Mouse (Mus musculus): ENCODE data around the gene Tmem39a. TPM values are rescaled to one million over a fixed set of nuclear protein-coding genes. Genes with fewer than 3 reads are reported as not detected.

Tmem39a gene
- total RNA-seq, 4 experiments from 2014 or later, result 14.0 to 19.3 (median 15.5) TPM

- no peak for DNase-seq (ENCODE audit: low spot score in 2 of 2)
These were observed 29.1 kb downstream of the Tmem39a start for GRCm38 (mm10) chr16:38587572-38587971.

GRCm38 (mm10) chr16:38591506-38591905 lies 33.0 kb downstream of the Tmem39a start:
- no peak for DNase-seq (ENCODE audit: low spot score in 2 of 2)

DNA sequence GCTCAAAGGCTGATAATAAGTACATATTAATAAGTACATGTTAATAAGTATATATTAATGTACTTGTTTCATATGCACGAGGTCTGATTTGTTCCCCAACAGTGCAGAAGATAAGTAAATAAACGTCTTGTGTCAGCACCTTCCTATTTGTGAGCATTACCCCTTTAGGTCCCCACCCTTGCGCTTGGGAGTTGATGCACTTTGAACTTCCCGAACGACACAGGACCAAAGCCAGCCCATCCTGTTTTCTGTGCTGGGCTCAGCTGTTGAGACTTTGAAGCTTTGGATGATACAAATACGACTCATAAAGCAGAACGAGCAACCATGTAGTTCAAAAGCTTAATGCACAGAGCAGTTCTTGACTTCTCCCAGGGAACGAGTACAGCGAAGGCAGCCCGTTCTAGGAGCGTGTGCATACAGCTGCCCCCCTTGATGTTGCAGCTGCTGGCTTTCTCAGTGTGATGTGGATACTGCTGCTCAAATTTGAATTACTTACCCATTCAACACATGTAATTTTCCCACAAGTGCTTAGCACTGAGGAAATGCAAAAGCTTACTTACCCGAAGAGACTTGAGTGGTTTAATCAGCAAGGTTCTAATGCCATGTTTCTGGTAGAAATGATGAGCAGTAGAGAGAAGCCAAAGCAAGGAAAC lies 33.7 kb downstream of the Tmem39a start:
- DNase-seq (ENCODE audit: low spot score in 2 of 2), result no peak

GRCm38 (mm10) chr16:38592946-38593345 lies 34.4 kb downstream of the Tmem39a start:
- DNase-seq (ENCODE audit: low spot score in 2 of 2), result no peak

DNA sequence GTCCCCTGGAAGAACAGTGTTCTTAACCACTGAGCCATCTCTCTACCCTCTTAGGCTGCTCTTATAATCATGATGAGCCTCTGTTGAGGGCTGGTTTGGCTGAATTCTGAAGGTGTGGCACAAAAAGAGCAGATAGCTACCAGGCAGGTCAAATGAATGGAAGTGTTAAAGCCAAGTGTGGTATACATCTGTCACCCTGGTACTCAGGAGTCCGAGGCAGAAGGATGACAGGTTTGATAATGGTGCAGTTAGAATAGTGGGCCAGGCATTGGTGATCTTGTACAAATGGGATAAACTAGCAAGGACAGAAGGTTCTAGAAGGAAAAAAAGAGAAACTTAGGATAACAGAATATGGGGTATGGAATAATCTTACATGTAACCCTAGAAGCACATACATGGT lies 35.9 kb downstream of the Tmem39a start:
- DNase-seq (ENCODE audit: low spot score in 2 of 2), result no peak

- no peak for DNase-seq (ENCODE audit: low spot score in 2 of 2)
These were observed 37.6 kb downstream of the Tmem39a start for GRCm38 (mm10) chr16:38596099-38596498.

DNA sequence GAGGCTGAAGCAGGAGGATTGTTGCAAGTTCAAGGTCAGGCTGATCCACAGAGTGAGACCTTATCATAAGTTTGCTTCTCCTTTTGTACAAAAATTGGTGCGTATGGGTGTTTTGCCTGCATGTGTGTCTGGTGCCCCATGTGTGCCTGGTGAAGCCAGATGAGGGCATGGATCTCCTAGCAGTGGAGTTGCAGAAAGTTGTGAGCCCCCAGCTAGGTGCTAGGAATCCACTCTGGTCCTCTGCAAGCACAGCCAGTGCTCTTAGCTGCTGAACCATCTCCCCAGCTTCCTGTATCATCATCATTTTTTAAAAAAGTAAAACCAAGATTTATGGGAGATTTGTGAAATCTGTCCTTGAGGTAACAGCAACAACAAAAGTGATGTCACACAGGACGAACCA lies 38.2 kb downstream of the Tmem39a start:
- DNase-seq (ENCODE audit: low spot score in 2 of 2), result no peak

DNA sequence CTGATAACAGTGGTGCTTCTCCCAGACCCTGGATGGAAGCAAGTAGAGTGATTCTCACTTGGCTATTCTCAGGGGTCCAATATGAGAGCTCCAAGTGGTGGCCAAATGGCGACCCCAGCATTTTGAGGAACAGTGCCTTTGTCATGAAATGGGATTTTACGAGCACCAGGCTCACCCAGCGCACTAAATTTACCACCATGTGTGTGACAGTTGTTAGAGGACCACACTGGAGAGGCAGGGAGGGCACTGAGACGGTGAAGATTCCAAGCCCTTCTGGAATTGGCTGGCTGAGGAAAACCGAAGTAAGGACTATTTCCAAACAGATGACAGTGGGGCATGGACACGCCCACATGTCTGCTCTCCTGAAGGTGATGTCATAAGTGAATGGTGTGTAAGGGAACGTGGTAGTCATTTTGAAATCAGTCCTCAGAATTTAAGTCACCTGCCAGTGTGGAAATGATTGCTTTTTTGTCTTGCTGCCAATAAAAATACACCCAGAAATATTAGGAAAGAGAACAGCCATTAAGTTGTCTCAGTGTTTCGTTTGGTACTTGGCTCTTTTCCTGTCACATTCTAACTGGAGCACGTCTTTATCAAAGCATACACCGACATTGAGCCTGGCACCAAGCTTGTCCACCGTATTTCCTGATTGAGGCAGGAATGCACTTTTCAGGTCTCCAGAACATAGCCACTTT lies 40.6 kb downstream of the Tmem39a start:
- no peak for DNase-seq (ENCODE audit: low spot score in 2 of 2)

- DNase-seq (ENCODE audit: low spot score in 2 of 2), result peak; percentile 28 to 43
These were observed 44.7 kb downstream of the Tmem39a start for GRCm38 (mm10) chr16:38602989-38603804.

GRCm38 (mm10) chr16:38606509-38606908 lies 48.0 kb downstream of the Tmem39a start:
- peak; percentile 5 to 13 for DNase-seq (ENCODE audit: low spot score in 2 of 2)

DNA sequence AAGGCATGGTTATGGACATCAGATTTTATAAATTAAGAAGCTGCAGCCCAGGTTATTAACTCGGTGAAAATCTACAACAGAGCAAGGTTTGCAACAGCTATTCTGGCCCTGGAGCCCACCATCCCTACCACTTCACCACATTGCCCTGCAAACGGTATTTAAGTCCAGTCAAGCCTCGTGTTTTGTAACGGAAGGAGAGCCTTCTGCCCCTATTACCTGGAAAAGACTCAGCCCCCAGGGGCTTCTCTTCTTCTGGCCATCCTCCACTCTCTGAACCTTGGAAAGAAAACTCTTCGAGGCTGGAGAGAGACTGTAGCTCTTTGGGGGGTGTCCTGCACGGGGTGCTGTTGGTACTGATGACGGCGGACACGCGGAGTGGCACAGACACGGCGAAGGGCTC lies 50.2 kb downstream of the Tmem39a start:
- no peak for DNase-seq (ENCODE audit: low spot score in 2 of 2)

GRCm38 (mm10) chr16:38609092-38609491 lies 50.6 kb downstream of the Tmem39a start:
- DNase-seq (ENCODE audit: low spot score in 2 of 2), result no peak

DNA sequence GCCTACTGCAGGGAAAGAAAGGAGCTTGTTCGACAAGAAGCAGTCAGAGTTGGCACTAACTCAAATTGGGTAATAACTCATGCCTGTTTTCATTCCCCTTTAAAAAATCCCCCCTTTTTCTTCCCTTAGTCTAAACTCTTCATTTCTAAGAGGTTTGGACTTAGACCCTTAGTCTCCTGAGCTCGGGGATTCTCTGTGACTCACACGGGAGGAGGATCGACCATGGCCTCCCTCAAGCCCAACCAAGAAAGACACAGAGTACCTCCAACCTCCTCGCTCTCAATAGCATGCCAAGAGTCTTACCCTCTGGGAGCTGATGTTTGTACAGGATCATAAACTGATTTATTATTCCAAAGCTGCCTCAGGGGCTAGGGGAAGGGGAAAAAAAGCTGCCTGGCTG lies 54.1 kb downstream of the Tmem39a start:
- DNase-seq (ENCODE audit: low spot score in 2 of 2), result no peak

DNA sequence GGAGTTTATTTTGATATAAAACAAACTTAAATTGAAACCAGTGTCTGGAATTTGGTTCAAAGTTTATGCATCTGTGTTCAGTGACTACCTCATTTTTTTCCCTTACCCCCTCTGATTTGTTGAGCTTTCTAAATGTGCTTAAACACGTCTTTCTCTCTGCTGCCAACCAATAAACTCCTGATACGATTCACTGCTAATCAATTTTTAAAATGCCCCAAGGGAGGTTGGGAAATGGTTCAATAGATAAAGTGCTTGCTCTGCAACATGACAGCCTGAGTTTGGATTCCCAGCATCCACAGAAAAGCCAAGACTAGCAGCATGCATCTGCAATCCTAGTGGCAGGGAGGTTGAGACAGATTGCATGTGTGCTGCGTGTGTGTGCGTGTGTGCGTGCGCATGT lies 55.1 kb downstream of the Tmem39a start:
- DNase-seq (ENCODE audit: low spot score in 2 of 2), result no peak

- DNase-seq (ENCODE audit: low spot score in 2 of 2), result no peak
These were observed 59.5 kb downstream of the Tmem39a start for GRCm38 (mm10) chr16:38617977-38618376.

- DNase-seq (ENCODE audit: low spot score in 2 of 2), result peak; percentile 64 to 65
These were observed 60.6 kb downstream of the Tmem39a start for GRCm38 (mm10) chr16:38619054-38619453.

DNA sequence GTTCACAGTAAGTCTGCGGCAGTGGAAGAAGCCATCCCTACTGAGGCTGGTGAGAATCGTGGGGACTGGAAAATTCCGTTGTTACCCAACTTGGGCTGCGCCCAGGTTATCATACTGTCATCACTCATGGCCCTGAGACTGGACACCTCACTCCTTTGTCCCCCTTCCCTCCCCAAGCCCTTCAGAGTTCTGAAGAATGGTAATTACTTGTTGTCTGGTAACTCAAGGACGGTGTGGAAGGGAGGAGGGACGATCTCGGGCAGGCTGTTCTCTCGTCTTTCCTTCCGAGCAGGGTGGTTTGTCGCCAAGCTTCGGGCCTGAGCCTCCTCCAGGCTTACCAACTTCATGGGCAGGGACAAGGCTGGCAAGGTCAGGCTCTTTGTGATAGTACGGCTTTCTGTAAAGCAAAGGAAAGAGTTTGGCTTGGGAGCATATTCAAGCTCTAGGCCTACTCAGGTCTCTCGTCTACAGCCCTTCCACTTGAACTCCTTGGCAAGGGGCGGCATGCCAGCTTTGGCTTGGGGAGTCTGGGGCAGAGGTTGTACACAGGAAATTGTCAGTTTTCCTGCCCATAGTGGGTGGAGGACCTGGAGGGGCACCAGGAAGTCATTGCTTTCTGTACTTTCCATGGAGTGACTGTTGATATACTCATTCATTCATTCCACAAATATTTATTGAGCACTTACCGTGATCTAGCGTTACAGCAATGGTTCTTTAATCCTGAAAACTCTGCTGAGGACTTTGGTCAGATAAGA lies 62.4 kb downstream of the Tmem39a start:
- DNase-seq (ENCODE audit: low spot score in 2 of 2), result no peak

DNA sequence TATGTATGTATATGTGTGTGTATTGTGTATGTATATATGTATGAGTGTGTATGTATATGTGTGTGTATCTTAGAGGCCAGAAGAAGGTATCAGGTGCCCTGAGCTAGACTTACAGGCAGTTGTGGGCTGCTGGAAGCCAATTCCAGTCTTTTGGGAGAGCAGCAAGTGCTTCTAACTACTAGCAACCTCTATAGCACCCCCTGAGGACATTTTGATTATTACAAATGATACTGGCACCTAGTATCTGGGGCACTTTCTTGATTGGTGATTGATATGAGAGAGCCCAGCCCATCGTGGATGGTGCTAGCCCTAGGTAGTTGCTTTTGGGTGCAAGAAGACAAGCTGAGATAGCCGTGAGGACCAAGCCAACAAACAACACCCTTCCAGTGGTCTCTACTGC lies 63.8 kb downstream of the Tmem39a start:
- no peak for DNase-seq (ENCODE audit: low spot score in 2 of 2)

DNA sequence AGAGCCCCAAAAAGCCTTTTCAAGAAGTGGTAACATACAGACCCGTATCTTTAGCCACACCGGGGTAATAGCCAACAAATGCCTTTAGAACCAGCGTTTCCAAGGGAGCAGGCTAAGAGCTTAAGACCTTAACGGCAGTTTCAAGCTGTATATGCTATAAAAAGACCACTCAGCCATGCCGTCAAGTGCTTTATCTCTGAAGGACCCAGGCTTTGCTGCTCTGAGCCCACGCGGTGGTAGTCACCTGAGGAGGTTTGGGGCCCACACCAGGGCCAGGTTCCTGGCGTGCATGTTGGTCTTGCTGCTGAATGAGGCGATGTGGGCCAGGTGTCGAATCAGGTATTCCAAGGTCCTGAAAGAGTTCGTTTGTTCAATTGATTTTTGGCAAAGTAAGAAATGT lies 65.8 kb downstream of the Tmem39a start:
- no peak for DNase-seq (ENCODE audit: low spot score in 2 of 2)

GRCm38 (mm10) chr16:38625411-38625810 lies 66.9 kb downstream of the Tmem39a start:
- no peak for DNase-seq (ENCODE audit: low spot score in 2 of 2)

- no peak for DNase-seq (ENCODE audit: low spot score in 2 of 2)
These were observed 67.4 kb downstream of the Tmem39a start for GRCm38 (mm10) chr16:38625811-38626369.
